Mouse (Mus musculus): ENCODE measurements at regions not wholly inside any gene's neighbourhood (a gene's known extent, or its start where the extent isn't known, plus 50 kb on each side); places are given as distances from the start of the nearest gene placed in this dataset.
A peak's percentile ranks its signal among the peaks of the same experiment; 100 is the strongest.

DNA sequence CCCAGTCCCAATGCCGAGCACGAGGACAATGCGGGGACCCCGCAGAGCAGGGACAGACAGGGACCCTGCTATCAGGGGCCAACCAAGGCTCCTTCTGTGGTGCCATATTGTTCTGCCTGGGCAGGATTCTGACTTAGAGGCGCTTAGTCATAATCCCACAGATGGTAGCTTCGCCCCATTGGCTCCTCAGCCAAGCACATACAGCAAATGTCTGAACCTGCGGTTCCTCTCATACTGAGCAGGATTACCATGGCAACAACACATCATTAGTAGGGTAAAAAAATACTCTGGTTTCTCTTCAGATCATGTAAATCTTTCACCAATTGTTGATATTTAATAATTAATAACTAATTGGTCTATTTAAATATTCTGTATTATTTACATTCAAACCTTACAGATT is 2140.3 kb upstream of the Cdh20 start:
- peak; percentile 96 for DNase-seq (ENCODE audit: low read depth, low spot score)

DNA sequence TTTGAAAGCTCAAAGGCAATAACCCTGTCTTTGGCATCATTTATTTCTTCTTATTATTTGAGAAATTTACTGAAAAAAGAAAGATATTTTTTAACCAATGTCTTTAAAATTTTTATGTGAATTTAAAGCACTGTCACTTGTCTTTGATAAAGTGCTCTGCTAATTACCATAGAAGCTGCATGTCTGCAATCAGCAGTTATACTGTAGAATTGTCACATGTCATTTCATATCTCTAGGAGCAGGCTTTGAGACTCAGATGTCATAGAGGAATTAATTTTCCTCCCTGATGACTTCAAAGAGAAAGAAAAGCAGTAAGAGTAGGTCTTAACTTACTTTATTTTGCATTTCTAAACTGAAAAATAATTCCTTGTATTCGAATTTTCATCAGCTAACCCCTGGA is 2123.9 kb upstream of the Cdh20 start:
- no peak for DNase-seq (ENCODE audit: low read depth, low spot score)

DNA sequence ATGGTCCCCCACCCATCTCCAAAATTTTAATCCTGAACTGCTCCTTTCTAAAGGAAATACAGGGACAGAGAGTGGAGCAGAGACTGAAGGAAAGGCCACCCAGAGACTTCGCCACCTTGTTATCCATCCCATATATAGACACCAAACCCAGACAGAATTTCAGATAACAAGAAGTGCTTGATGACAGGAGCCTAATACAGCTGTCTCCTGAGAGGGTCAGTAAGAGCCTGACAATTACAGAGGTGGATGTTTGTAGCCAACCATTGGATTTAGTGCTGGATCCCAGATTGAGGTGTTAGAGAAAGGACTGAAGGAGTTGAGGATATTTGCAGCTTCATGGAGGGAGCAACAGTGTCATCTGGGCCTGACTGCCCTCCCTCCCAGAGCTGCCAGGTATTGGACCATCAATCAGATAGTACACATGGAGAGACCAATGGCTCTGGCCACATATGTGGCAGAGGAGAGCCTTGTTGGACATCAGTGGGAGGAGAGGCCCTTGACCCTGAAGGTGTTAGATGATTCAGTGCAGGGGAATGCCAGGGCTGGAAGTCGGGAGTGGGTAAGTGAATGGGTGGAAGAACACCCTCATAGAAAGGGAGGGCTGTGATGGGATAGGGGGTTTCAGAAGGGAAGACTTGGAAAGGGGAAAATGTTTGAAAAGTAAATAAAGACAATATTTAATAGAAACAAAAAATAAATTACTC is 2080.8 kb upstream of the Cdh20 start:
- DNase-seq (ENCODE audit: low read depth, low spot score) = no peak

DNA sequence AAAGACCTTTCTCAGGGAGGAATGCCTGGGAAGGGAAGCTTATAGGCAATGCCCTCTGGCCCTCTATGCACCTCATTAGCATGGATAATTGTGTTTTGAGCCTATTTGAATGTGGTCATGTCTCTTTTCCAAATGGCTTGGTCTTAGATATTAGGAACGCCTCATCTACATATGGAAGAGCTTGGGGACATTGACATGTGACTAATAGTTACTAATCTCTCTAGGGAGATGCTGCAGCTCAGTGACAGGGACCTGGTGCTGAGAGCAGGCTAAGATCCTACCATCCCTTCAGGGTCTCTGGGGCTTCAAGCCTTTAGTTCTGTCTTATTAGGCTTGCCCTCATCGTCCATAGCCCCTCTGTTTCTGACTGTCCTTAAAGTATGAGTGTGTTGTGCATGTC is 2051.9 kb upstream of the Cdh20 start:
- no peak for DNase-seq (ENCODE audit: low read depth, low spot score)

DNA sequence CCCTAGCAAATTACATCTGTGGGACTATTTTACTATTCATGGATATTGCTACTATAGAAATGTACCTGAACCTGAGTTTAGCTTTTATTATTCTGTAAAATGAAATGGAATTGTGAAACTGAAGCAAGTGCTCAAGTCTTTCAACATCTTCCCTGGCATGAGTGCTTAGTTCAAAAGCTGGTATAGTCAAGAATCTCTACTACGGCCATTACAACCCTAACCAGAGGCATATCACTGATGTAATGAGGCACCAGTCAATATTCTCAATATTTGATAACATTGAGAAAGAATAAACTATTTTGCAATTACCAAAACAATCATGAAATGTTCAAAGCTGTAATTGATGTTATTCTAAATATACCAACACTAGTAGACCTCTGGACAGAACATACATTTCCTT is 2034.3 kb upstream of the Cdh20 start:
- no peak for DNase-seq (ENCODE audit: low read depth, low spot score)

DNA sequence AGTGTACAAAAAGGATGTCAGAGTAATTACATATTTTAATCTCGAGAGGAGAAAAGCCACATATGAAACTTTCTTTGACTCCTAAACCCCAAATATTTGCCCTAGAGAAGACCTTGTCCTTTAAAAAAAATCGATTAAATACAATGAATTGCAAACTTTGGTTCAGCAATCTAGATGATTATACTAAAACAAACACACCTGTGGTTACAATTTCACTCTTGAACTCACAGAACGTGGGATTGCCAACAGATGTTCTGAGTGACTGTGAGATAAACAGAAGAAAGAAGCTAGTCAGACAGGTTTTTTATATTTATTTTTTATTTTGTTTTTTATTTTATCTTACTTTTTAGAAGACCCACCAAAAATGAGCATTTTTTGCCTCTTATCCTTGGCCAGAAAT is 2032.9 kb upstream of the Cdh20 start:
- no peak for DNase-seq (ENCODE audit: low read depth, low spot score)

DNA sequence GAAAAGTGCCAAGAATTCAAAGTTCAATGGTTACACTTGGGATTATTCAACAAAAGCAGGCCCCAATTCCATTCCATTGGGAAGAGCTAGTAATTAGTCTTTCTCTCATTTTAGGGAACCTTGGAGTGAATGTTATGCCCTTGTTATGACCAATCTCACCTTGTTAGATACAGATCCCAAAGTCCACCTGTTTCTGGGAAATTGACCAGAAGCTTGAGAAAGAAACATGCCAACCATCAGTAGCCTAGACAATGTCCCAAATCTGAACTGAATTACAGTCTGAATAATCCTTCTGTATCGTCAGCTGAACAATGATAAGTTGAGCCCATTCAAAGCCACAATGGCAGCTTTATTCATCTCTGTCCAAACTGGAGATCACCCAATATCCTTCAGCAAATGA is 2010.4 kb upstream of the Cdh20 start:
- no peak for DNase-seq (ENCODE audit: low read depth, low spot score)
